Mouse (Mus musculus): ENCODE results near the gene Ube3a.

DNA sequence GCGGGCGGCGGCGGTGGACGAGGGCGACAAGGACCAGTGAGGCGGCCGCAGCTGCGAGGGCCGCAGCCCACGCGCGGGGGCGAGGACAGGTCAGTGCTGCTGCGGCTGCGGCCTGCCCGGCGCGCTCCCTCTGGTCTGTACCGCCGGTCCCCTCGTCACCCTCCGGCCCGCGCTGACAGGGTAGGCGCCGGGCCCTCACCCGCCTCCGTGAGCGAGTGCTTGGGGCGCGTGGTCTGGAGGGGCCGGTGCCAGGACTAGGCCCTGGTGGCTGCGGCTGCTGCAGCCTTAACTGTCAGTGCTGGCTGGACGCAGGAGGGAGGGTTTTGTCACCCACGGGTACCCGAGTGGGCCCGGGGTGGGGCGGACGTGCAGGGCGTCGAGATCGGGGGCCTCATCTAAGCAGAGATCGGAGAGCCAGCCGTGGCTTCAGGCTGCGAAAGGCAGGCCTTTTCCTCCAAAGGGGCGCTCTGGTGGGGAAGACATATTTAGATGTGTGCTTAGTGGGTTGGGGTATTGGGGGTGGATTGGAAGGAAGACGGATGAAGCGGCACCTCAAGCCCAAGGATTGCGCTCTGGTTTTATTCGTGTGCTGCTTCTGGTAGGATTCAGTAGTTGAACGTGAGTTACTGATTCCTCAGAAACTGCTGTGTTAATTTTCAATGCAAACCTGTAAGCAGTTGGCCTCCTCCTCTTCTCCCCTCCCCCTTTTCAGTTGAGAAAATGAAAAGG lies 797 bp downstream of the Ube3a start:
- no peak for TF ChIP-seq POLR2A (IDR thresholded peaks at IDR 0.05; ENCODE audit: extremely low read depth, insufficient read depth, low read length)
- no peak for TF ChIP-seq CTCF (IDR thresholded peaks at IDR 0.05; ENCODE audit: low read depth, low read length)

All from liver, adult 2 months (tissue).